Mouse (Mus musculus): Measurements from ENCODE around the gene Pnpla3. TPM values are rescaled to one million over a fixed set of nuclear protein-coding genes. Genes with fewer than 3 reads are reported as not detected.

Pnpla3 gene
- 0.55 and 1.1 TPM in 2 replicates for polyA plus RNA-seq (2015; fragmentation: Nextera tagmentation; extraction: Ambion mirVana)

DNA sequence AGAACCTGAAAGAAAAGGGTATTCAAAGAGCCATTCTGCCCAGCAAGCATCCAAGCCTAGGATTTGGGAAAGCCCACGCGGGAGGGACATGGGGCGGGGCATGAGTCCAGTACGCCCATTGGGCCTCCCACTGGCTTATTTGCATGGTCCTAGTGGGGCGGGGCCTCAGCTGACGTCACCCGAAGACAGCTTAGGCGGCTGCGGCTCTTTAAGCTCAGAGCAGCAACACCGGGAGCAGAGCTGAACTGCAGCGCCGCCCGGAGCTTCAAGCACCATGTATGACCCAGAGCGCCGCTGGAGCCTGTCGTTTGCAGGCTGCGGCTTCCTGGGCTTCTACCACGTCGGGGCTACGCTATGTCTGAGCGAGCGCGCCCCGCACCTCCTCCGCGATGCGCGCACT, at the start of gene Pnpla3:
Pnpla3 (plus strand) TSS at position 238 of the 400 bp plus-strand sequence.

DNA sequence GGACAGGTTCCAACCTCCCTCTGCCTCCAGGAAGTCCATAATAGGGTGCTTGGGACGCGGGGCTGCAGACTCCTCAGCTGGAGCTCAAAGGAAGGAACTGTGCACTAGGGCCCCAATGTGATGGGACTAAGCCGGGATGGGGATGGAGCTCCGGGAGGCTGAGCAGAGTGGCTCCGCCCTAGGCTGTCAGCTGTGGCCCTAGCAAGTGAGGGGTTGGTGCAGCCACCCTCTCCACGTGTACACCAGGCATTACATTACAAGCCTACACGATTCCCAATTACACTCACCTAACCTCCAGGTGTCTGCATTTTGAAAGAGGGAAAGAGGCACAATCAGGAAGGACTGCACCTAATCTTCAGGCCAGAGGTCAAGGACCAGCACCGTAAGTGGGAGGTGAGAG, 44.6 kb upstream of the Pnpla3 start, which contains the start of gene Pnpla5:
Pnpla5 (minus strand) TSS at position 101 of the 400 bp plus-strand sequence.

DNA sequence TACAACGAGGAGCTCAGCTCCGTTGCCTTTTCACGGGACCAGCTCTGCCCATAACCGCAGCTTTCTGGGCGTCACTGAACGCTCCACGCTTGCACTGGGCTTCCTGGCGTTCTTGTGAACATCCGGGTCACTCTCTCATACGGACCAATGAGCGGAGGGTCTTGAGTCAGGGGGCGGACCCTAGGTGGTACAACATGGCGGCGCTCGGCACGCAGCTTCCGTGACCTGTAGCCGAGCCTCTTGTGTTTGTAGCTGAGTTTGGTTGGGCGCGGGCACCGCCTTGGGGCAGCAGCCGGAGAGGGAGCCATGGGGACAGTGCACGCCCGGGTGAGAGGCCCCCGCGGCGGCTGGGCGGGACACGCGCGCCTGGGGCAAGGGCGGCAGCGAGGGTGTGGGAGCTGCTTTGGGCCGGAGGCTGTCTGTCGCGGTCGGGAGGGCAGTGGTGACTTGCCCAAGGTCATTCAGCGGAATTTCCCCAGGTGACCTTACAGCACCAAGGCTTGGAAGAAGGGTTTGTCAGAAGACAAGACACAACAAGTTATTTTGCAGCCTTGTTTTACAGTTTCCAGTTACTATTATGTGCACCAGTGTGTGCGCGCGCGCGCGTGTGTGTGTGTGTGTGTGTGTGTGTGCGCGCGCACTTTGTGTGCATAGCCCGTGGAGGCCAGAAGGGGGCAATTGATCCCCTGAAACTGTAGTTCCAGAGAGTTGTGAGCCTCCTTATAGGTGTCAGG, 24.6 kb downstream of the Pnpla3 start, which contains the start of gene Samm50:
Samm50 (plus strand) TSS at position 184 of the 734 bp plus-strand sequence.

DNA sequence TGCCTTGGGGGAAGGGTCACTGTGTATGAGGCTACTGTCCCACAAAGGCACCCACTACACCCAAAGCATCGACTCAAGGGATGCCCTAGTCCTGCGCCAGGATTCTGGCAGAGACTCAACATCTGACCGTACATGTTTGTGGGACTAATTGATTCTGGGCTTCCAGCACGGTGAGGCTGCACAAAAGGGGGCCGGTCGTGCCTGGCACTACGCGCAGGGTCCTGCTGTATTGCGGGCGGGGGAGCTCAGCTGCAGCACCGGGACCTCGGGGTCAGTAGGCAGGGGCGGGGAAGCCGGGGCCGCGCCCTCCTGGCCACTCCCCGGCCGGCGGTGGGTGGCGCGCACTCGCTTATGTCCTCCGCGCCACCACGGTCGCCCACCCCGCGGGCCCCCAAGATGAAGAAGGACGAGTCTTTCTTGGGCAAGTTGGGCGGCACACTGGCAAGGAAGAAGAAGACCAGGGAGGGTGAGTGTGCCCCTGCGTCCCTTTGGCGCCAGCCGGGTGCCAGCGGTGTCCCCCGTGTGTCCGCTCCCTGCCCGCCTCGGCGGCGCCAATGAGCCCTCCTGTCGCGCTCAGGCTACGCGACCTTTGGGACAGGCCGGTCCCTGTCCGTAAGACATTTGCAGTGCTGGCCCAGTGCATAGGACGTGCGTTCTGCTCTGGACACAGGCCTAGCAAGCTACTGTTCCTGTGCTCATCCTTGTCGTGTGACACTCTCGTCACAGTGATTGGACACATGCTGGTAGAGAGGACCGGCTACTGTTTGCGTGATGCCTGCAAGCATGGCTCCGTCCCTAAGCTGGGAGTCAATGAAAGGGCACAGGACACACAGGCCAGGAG, 64.3 kb downstream of the Pnpla3 start, which contains the start of gene Parvb:
Parvb (plus strand) TSS at position 323 of the 841 bp plus-strand sequence.

Small RNA genes within 50 kb of the gene (microRNA-seq; reads per million reads assigned to microRNA genes)
- not detected for gene Mir6392 (ENCODE audit: borderline replicate concordance, insufficient number of aligned reads)

Other genes starting within 250 kb of the Pnpla3 start
- gene Efcab6, start 102.5 kb upstream of the Pnpla3 start, polyA plus RNA-seq (2015; fragmentation: Nextera tagmentation; extraction: Ambion mirVana), result 0.14 and 0.26 TPM in 2 replicates
- gene Sult4a1, start 62.1 kb upstream of the Pnpla3 start, polyA plus RNA-seq (2015; fragmentation: Nextera tagmentation; extraction: Ambion mirVana), result 7.8 and 24.9 TPM in 2 replicates
- not detected in 2 replicates for gene Pnpla5, start 44.7 kb upstream of the Pnpla3 start, polyA plus RNA-seq (2015; fragmentation: Nextera tagmentation; extraction: Ambion mirVana)
- 69.1 and 127 TPM in 2 replicates for gene Samm50, start 24.4 kb downstream of the Pnpla3 start, polyA plus RNA-seq (2015; fragmentation: Nextera tagmentation; extraction: Ambion mirVana)
- gene Parvb, start 64.2 kb downstream of the Pnpla3 start, polyA plus RNA-seq (2015; fragmentation: Nextera tagmentation; extraction: Ambion mirVana), result 3.7 and 5.8 TPM in 2 replicates
- 1.5 and 2.5 TPM in 2 replicates for gene Parvg, start 156.2 kb downstream of the Pnpla3 start, polyA plus RNA-seq (2015; fragmentation: Nextera tagmentation; extraction: Ambion mirVana)

Data from adrenal gland, postnatal 0 days (tissue).